Mouse (Mus musculus): ENCODE results near the gene Epn3. TPM values are rescaled to one million over a fixed set of nuclear protein-coding genes. Genes with fewer than 3 reads are reported as not detected.

Gene Epn3
- total RNA-seq, 2 experiments from 2014 or later: 0.73 to 0.92 TPM

DNA sequence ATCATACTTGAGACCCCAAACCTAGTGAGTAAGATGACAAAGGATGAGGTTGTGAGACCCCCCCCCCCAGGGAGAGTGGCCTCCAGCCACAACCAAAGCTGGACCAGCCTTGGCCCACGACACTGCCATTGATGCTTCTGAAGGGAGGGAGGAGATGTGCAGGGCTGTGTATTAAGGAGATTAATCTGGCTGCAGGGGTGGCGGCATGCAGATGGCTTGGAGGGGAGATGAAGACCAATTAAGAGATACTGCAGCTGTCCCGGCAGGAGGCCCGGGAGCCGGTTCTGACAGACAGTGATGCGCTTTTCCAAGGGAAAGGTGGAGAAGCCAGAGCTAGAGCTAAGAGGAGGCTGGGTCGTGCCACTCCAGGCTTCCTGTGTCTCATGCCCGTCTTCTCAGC lies 50.5 kb downstream of the Epn3 start:
- intact Hi-C loops (cut with DNase I): no loop called here
- DNase-seq (ENCODE audit: low spot score in 2 of 2): no peak

DNA sequence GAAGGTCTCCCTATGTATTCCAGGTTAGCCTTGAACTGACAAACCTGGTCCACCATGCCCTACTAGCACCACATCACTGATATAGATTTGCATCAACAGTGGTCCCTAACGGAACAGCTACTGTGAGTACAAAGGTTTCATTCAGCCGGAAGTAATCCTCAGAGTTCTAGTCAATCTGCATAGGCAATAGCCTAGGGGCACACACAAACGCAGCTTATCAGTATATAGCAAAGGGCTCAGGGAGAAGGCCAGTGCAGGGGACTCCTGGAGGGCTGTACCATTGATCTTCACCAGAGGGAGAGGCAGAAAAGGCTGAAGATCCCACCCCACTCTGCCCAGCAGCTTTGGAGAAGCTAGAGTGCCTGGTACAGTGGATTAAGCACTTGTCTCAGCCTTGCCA lies 52.8 kb downstream of the Epn3 start:
- intact Hi-C loops (cut with DNase I): no loop called here
- no peak for DNase-seq (ENCODE audit: low spot score in 2 of 2)

DNA sequence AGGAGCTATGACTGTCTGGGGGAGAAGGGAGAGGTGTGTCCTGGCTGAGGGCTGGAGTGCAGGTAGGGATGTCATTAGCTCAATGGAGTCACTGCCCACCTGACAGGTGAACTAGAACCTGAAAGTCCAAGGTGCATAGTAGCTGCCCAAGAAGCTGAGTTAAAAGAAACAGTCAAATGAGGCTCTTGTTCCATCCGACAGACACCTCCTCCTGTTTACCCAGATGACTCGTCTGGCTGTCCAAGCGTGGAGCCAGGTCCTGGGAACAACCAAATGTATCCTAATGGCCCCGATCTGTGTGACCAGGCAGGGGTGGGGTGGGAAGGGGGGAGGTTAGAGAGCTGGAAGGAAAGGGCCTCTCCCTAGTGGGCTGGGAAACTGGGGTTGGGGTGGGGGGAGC lies 54.5 kb downstream of the Epn3 start:
- DNase-seq (ENCODE audit: low spot score in 2 of 2): no peak
- intact Hi-C loops (cut with DNase I): no loop called here

DNA sequence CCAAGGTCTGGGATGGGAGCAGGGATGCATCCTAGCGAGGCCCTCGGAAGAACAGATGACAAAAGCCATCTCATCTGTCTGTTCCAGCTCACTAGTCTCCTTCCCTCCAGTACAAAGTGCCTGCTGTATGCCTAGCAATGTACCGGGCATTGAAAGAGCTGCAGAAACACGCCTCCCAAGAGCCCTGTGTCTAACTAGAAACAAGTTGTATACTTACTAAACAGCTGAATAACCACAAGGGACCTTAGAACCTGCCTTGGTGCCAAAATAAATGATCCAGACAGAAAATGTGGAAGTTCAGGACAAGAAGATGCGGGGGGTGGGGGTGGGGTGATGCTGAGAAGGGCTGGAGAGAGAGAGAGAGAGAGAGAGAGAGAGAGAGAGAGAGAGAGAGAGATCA lies 54.9 kb downstream of the Epn3 start:
- DNase-seq (ENCODE audit: low spot score in 2 of 2): no peak
- intact Hi-C loops (cut with DNase I): no loop called here

DNA sequence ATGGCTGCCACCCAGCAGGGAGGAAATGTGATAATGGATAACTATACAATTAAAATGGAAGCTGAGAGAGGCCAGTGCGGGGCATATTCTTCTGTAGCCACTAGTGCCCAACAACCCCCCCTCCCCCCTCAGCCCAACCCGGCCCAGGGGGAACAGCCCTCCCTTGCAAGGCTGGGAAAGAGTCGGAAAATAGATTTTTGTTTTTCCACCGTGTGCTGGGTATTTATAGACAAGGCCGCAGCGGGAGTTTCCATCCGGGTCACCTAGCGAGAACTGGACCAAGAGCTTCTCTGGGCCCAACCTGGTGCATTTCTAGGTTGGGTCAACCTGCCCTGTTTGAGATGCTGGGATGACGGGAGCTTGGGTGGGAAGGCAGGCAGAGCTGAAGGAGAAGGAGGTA lies 58.0 kb downstream of the Epn3 start:
- no peak for DNase-seq (ENCODE audit: low spot score in 2 of 2)
- intact Hi-C loops (cut with DNase I): no loop called here

DNA sequence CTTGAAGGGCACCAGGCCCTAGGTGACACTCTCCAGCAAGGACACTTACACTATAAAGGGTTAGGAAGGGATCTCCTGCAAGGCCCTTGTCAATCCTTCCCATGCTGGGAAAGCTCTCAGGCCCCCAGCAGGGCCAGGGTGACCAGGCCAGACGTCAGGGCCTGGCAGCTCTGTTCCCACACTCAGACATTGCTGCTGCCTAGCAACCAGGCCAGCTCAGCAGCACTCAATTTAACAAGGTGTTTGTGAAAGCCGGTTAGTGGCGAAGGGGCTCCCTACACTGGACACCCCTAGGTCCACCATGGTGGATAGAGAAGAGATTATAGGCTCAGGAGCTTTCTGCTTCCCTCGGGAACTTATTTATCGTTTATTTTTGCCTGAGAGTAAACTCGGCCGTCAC lies 58.7 kb downstream of the Epn3 start:
- intact Hi-C loops (cut with DNase I): no loop called here

DNA sequence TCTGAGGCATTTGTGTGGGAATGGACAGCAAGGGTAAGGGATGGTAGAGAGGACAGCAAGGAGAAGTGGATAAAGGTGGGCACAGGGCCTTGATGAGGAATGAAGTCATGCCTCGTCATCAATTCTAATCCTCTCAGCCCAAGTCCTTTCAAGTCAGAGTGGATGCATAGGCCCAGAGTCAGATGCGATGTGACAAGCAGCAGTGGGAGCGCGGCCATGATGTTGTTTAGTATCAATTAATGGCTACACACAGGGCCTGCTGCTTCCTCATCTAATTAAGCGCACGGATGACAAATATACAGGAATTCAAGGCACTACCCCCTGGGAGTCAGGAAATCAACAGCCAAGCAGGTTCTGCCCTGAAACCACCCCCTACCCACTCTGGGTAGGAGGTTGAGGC lies 59.4 kb downstream of the Epn3 start:
- no peak for DNase-seq (ENCODE audit: low spot score in 2 of 2)
- intact Hi-C loops (cut with DNase I): no loop called here

More for the DNA sequence above, 58.7 kb downstream of the Epn3 start:
- DNase-seq (ENCODE audit: low spot score in 2 of 2): no peak

Other genes starting within 250 kb of the Epn3 start
- not detected for gene Gm21885, start 218.1 kb downstream of the Epn3 start, total RNA-seq (2021)
- 100 to 1,000 TPM; 108 to 120 TPM for gene Luc7l3, start 178.0 kb downstream of the Epn3 start, total RNA-seq (2021)
- 100 to 1,000 TPM; 138 to 144 TPM for gene Ankrd40, start 172.0 kb downstream of the Epn3 start, total RNA-seq (2021)
- gene Abcc3, start 107.0 kb downstream of the Epn3 start, total RNA-seq (2021): 1 to 10 TPM; 2.0 to 2.9 TPM
- gene Cacna1g, start 25.8 kb downstream of the Epn3 start, total RNA-seq (2021): 10 to 100 TPM; 83.4 to 92.5 TPM
- under 1 TPM; 0.27 to 0.69 TPM for gene Spata20, start 13.8 kb downstream of the Epn3 start, total RNA-seq (2021)
- 1 to 10 TPM; 2.9 to 5.3 TPM for gene Mycbpap, start 21.8 kb upstream of the Epn3 start, total RNA-seq (2021)
- gene Rsad1, start 49.3 kb upstream of the Epn3 start, total RNA-seq (2021): 10 to 100 TPM; 12.9 to 14.1 TPM
- gene Chad, start 65.1 kb upstream of the Epn3 start, total RNA-seq (2021): under 1 TPM in 1 of 2 experiments, not detected in 1; 0.21 TPM
- 10 to 100 TPM; 13.6 to 16.6 TPM for gene Acsf2, start 101.9 kb upstream of the Epn3 start, total RNA-seq (2021)
- 10 to 100 TPM; 84.2 to 90.4 TPM for gene Lrrc59, start 129.8 kb upstream of the Epn3 start, total RNA-seq (2021)
- gene Mrpl27, start 153.8 kb upstream of the Epn3 start, total RNA-seq (2021): 10 to 100 TPM; 72.1 to 74.6 TPM
- gene Eme1, start 154.0 kb upstream of the Epn3 start, total RNA-seq (2021): under 1 TPM in 1 of 2 experiments, not detected in 1; 0.32 TPM
- 10 to 100 TPM; 21.8 to 23.7 TPM for gene Xylt2, start 177.5 kb upstream of the Epn3 start, total RNA-seq (2021)
- gene Gm11541, start 204.5 kb upstream of the Epn3 start, total RNA-seq (2021): not detected
- gene Cdc34b, start 241.8 kb upstream of the Epn3 start, total RNA-seq (2021): under 1 TPM in 1 of 2 experiments, not detected in 1; 0.46 TPM

Measured in left cerebral cortex, postnatal 25 days (tissue).